Mouse (Mus musculus): ENCODE measurements at regions not wholly inside any gene's neighbourhood (a gene's known extent, or its start where the extent isn't known, plus 50 kb on each side); places are given as distances from the start of the nearest gene placed in this dataset.

GRCm38 (mm10) chr8:18457470-18457869, 520.6 kb downstream of the Defb40 start:
- Histone ChIP-seq H3K4me3 (ENCODE audit: low read depth, low read length) (no peak overlapping the region), H3K27me3 (replicated peaks; ENCODE audit: control insufficient read depth, insufficient read depth, low read length) (no peaks in the 10 kb centered on the region), H3K27ac (ENCODE audit: low read depth, low read length) (no peak overlapping the region), H3K4me2 (ENCODE audit: low read length) (no peak overlapping the region), H3K36me3 (ENCODE audit: control insufficient read depth, insufficient read depth, low read length) (no peaks in the 10 kb centered on the region), H3K9me3 (replicated peaks; ENCODE audit: control insufficient read depth, low read length) (no peaks in the 10 kb centered on the region), H3K4me1 (ENCODE audit: control insufficient read depth, insufficient read depth, low read length) (no peaks in the 10 kb centered on the region), H3K9ac (ENCODE audit: low read length) (no peak overlapping the region)
- ATAC-seq (no peak), DNase-seq (ENCODE audit: low spot score) (no peak)
- 89% methylated on average over 6 of the region's 6 CpGs for WGBS

- DNase-seq (ENCODE audit: low spot score) = no peak
- H3K4me1 ChIP-seq (ENCODE audit: control insufficient read depth, insufficient read depth, low read length) = no peaks in the 10 kb centered on the region
- no peaks in the 10 kb centered on the region for H3K9me3 ChIP-seq (replicated peaks; ENCODE audit: control insufficient read depth, low read length)
- H3K9ac ChIP-seq (ENCODE audit: low read length) = no peak overlapping the region
- H3K27ac ChIP-seq (ENCODE audit: low read depth, low read length) = no peak overlapping the region
- H3K36me3 ChIP-seq (ENCODE audit: control insufficient read depth, insufficient read depth, low read length) = no peaks in the 10 kb centered on the region
- ATAC-seq = no peak
- no peak overlapping the region for H3K4me2 ChIP-seq (ENCODE audit: low read length)
- no peaks in the 10 kb centered on the region for H3K27me3 ChIP-seq (replicated peaks; ENCODE audit: control insufficient read depth, insufficient read depth, low read length)
- WGBS = 71% methylated on average over 3 of the region's 3 CpGs
- no peak overlapping the region for H3K4me3 ChIP-seq (ENCODE audit: low read depth, low read length)
Observed at GRCm38 (mm10) chr8:18449015-18449414, 529.0 kb downstream of the Defb40 start.

- Histone ChIP-seq H3K36me3 (ENCODE audit: control insufficient read depth, insufficient read depth, low read length) (no peaks in the 10 kb centered on the region), H3K27ac (ENCODE audit: low read depth, low read length) (no peak overlapping the region), H3K4me1 (ENCODE audit: control insufficient read depth, insufficient read depth, low read length) (no peaks in the 10 kb centered on the region), H3K9me3 (replicated peaks; ENCODE audit: control insufficient read depth, low read length) (no peaks in the 10 kb centered on the region), H3K9ac (ENCODE audit: low read length) (no peak overlapping the region), H3K4me3 (ENCODE audit: low read depth, low read length) (no peak overlapping the region), H3K27me3 (replicated peaks; ENCODE audit: control insufficient read depth, insufficient read depth, low read length) (no peaks in the 10 kb centered on the region), H3K4me2 (ENCODE audit: low read length) (no peak overlapping the region)
- ATAC-seq (no peak), DNase-seq (ENCODE audit: low spot score) (no peak)
- 74% methylated on average over 3 of the region's 3 CpGs for WGBS
Observed at GRCm38 (mm10) chr8:18442212-18442611, 535.8 kb downstream of the Defb40 start.

- Histone ChIP-seq H3K4me1 (ENCODE audit: control insufficient read depth, insufficient read depth, low read length) (no peaks in the 10 kb centered on the region), H3K9ac (ENCODE audit: low read length) (no peak overlapping the region), H3K36me3 (ENCODE audit: control insufficient read depth, insufficient read depth, low read length) (no peaks in the 10 kb centered on the region), H3K4me3 (ENCODE audit: low read depth, low read length) (no peak overlapping the region), H3K9me3 (replicated peaks; ENCODE audit: control insufficient read depth, low read length) (no peaks in the 10 kb centered on the region; the same call in 1 of the 2 replicates), H3K4me2 (ENCODE audit: low read length) (no peak overlapping the region), H3K27ac (ENCODE audit: low read depth, low read length) (no peak overlapping the region), H3K27me3 (replicated peaks; ENCODE audit: control insufficient read depth, insufficient read depth, low read length) (no peaks in the 10 kb centered on the region)
- 72% methylated on average over 5 of the region's 5 CpGs for WGBS
- DNase-seq (ENCODE audit: low spot score) (no peak), ATAC-seq (no peak)
Observed at GRCm38 (mm10) chr8:18422846-18423245, 555.2 kb downstream of the Defb40 start.

- Histone ChIP-seq H3K9ac (ENCODE audit: low read length) (no peak overlapping the region), H3K27ac (ENCODE audit: low read depth, low read length) (no peak overlapping the region), H3K4me3 (ENCODE audit: low read depth, low read length) (no peak overlapping the region), H3K9me3 (replicated peaks; ENCODE audit: control insufficient read depth, low read length) (no peaks in the 10 kb centered on the region), H3K4me2 (ENCODE audit: low read length) (no peak overlapping the region), H3K4me1 (ENCODE audit: control insufficient read depth, insufficient read depth, low read length) (no peaks in the 10 kb centered on the region), H3K27me3 (replicated peaks; ENCODE audit: control insufficient read depth, insufficient read depth, low read length) (no peaks in the 10 kb centered on the region), H3K36me3 (ENCODE audit: control insufficient read depth, insufficient read depth, low read length) (no peaks in the 10 kb centered on the region)
- ATAC-seq = no peak
- 87% methylated on average over 2 of the region's 2 CpGs for WGBS
- no peak for DNase-seq (ENCODE audit: low spot score)
Observed at GRCm38 (mm10) chr8:18412470-18412869, 565.6 kb downstream of the Defb40 start.

- no peak for ATAC-seq
- Histone ChIP-seq H3K4me1 (ENCODE audit: control insufficient read depth, insufficient read depth, low read length) (no peaks in the 10 kb centered on the region), H3K4me2 (ENCODE audit: low read length) (no peak overlapping the region), H3K27ac (ENCODE audit: low read depth, low read length) (no peak overlapping the region), H3K4me3 (ENCODE audit: low read depth, low read length) (no peak overlapping the region), H3K9me3 (replicated peaks; ENCODE audit: control insufficient read depth, low read length) (no peaks in the 10 kb centered on the region), H3K27me3 (replicated peaks; ENCODE audit: control insufficient read depth, insufficient read depth, low read length) (no peaks in the 10 kb centered on the region), H3K9ac (ENCODE audit: low read length) (no peak overlapping the region), H3K36me3 (ENCODE audit: control insufficient read depth, insufficient read depth, low read length) (no peaks in the 10 kb centered on the region)
- WGBS = 82% methylated on average over 2 of the region's 2 CpGs
- no peak for DNase-seq (ENCODE audit: low spot score)
Observed at GRCm38 (mm10) chr8:18406446-18406845, 571.6 kb downstream of the Defb40 start.

- ATAC-seq (0 out of 2 replicates have a peak, but pooled peaks have one; percentile 60), DNase-seq (ENCODE audit: low spot score) (peak; percentile 67)
- Histone ChIP-seq H3K4me3 (ENCODE audit: low read depth, low read length) (no peak overlapping the region), H3K36me3 (ENCODE audit: control insufficient read depth, insufficient read depth, low read length) (no peaks in the 10 kb centered on the region), H3K27ac (ENCODE audit: low read depth, low read length) (no peak overlapping the region), H3K9ac (ENCODE audit: low read length) (no peak overlapping the region), H3K27me3 (replicated peaks; ENCODE audit: control insufficient read depth, insufficient read depth, low read length) (no peaks in the 10 kb centered on the region), H3K4me1 (ENCODE audit: control insufficient read depth, insufficient read depth, low read length) (no peaks in the 10 kb centered on the region), H3K9me3 (replicated peaks; ENCODE audit: control insufficient read depth, low read length) (no peaks in the 10 kb centered on the region), H3K4me2 (ENCODE audit: low read length) (no peak overlapping the region)
- WGBS = 4% methylated on average over 5 of the region's 5 CpGs
Observed at GRCm38 (mm10) chr8:18388353-18388752, 589.7 kb downstream of the Defb40 start.

GRCm38 (mm10) chr8:18381615-18382178, 596.4 kb downstream of the Defb40 start:
- H3K4me1 ChIP-seq (ENCODE audit: control insufficient read depth, insufficient read depth, low read length) = no peaks in the 10 kb centered on the region; the same call in 1 of the 2 replicates
- H3K36me3 ChIP-seq (ENCODE audit: control insufficient read depth, insufficient read depth, low read length) = no peaks in the 10 kb centered on the region
- peak; percentile 21 for DNase-seq (ENCODE audit: low spot score)
- no peak for ATAC-seq
- no peak overlapping the region for H3K4me2 ChIP-seq (ENCODE audit: low read length)
- WGBS = 17% methylated on average over 3 of the region's 3 CpGs
- no peak overlapping the region for H3K9ac ChIP-seq (ENCODE audit: low read length)
- H3K27me3 ChIP-seq (replicated peaks; ENCODE audit: control insufficient read depth, insufficient read depth, low read length) = no peaks in the 10 kb centered on the region
- no peaks in the 10 kb centered on the region for H3K9me3 ChIP-seq (replicated peaks; ENCODE audit: control insufficient read depth, low read length)
- H3K27ac ChIP-seq (ENCODE audit: low read depth, low read length) = no peak overlapping the region
- no peak overlapping the region for H3K4me3 ChIP-seq (ENCODE audit: low read depth, low read length)

GRCm38 (mm10) chr8:18348716-18349115, 629.3 kb downstream of the Defb40 start:
- Histone ChIP-seq H3K4me1 (ENCODE audit: control insufficient read depth, insufficient read depth, low read length) (no peaks in the 10 kb centered on the region), H3K9me3 (replicated peaks; ENCODE audit: control insufficient read depth, low read length) (no peaks in the 10 kb centered on the region), H3K4me2 (ENCODE audit: low read length) (no peak overlapping the region), H3K36me3 (ENCODE audit: control insufficient read depth, insufficient read depth, low read length) (no peaks in the 10 kb centered on the region), H3K27me3 (replicated peaks; ENCODE audit: control insufficient read depth, insufficient read depth, low read length) (no peaks in the 10 kb centered on the region), H3K27ac (ENCODE audit: low read depth, low read length) (no peak overlapping the region), H3K9ac (ENCODE audit: low read length) (no peak overlapping the region), H3K4me3 (ENCODE audit: low read depth, low read length) (no peak overlapping the region)
- DNase-seq (ENCODE audit: low spot score) = peak; percentile 17
- WGBS = 87% methylated on average over 4 of the region's 4 CpGs
- ATAC-seq = no peak

Measured in forebrain, embryonic 14.5 days (tissue).